Mouse (Mus musculus) right cerebral cortex, postnatal 14 days (tissue): ENCODE results near the gene Cript.
"Not testable (repeated sequence)": the region's sequence is repeated elsewhere in the genome, so short reads cannot be mapped to it uniquely, and the experiment has no call there.

Experiments used
- DNase-seq: peaks from one replicate; pipeline ENCODE4 v3.0.0; 2022

Cript gene

DNA sequence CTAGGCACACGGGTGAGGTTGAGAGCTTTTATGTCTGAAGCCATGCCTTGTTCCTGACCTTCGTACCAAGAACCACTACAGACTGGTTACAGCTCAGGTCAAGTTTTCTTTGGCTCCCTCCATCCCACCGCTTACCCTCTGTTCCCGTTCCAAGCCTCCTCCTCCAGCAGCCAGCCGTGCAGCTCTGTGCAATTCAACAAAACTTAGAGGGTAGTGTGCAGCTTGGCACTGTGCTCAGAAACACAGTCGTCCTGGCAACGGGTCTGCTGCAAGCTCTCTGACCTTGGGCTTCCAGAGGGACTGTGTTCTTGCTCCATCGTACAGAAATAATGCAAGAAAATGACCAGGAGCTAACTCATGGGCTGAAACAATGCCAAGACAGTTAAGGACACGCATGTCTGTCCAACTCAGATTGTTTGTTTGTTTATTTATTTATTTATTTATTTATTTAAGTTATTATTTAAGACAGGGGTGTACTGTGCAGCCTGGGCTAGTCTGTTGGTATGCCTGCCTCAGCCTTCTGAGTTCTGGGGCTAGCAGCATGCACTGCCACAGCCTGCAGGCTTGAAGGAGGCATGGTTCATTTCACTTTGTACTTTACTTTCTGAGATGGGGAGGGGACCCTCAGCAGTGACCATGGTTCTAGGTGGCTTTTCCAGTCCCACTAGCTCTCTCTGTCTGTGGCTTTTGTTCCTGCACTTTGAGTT is 25.3 kb downstream of the Cript start:
- peak; percentile 31 for DNase-seq

DNA sequence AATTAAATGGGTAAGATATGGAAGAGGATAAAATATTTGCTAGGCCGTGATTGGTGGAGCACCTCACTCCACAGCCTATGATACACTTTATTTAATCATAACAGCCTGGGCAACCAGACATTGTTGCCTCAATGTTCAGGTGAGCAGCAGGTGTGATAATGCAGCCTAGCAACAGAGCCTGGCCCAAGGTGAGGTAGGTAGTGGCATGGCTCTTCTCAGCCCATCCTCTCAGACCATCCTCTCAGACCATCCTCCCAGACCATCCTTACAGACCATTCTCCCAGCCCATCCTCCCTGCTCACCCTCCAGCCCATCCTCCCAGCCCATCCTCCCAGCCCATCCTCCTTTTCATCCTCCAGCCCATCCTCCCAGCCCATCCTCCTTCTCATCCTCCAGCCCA is 26.3 kb downstream of the Cript start:
- no peak for DNase-seq

GRCm38 (mm10) chr17:87052432-87052831 is 27.1 kb downstream of the Cript start:
- DNase-seq = no peak

DNA sequence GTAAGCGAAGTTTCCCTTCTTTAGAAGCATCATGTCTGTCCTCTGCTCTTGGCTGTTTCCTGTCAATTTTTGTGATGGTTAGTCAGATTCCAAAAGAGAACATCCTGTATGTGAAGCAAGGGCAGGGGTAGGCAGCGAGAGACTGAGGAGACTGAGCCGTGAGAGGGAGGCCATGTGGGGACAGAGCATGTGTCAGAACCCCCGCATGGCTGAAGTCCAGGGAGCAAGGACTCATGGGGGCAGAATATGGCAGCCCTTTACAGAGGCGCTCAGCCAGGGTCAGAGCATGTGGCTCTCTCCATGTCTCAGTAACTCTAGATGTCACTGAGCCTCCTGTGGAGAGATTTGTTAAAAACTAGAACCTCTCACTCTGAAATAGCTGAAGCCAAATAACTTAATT is 28.6 kb downstream of the Cript start:
- no peak for DNase-seq

- DNase-seq = peak; percentile 54
Observed at GRCm38 (mm10) chr17:87055051-87055459, 29.7 kb downstream of the Cript start.

DNA sequence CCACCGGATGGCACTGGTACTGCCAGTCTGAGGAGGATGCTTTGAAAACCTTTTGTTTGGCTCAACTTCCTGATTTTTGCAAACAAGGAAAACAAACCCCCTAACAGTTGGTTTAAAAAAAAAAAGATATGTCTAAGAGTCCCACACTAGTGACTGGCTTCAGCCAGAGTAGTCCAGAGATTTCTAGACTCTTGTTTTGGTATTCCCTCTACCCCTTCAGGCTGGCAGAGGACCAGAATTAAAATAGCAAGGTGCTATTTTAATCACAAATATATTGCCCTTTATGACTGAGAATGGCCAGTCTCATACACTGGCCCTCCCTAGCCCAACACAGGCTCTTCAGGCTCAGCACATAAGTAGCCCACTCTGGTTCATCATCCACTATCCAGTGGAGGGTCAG is 30.3 kb downstream of the Cript start:
- DNase-seq = no peak

GRCm38 (mm10) chr17:87056761-87057160 is 31.4 kb downstream of the Cript start:
- no peak for DNase-seq

DNA sequence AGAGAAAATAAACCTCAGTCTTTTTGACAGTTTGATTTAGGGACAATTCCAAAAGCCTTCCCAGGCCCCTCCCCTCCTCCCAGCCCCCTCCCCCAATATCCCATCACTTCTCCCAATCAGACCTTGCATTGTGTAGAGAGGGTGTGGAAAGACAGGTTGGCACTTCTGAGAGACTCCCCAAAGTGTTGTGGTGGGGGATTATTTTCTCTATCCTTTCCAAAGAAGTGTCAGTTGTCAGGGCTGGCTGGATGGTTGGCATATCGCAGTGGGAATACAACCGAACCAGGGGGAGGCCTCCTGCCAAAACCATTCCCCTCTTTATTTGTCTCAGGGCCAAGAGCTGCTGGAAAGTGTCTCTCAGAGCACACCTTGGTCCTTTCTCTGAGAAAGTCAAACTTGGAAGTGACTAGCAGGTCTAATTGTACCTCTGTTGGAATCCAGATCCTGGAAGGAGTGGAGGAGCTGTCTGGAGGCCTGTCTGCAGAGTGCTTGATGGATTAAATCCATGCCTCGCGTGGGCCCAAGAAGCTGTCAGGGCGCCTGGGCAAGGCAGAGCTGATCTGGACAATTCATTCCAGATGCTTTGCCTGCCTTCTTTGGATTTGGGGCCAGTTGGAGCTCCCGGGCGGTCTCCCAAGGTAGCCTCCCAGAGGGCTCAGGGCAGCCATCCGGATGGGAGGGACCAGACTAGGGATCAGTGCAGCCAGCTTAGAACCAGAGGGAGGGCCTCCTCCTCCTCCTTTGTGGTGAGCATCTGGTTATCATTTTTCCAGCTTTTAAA is 32.3 kb downstream of the Cript start:
- no peak for DNase-seq

- DNase-seq = no peak
Observed at GRCm38 (mm10) chr17:87062639-87063038, 37.3 kb downstream of the Cript start.

GRCm38 (mm10) chr17:87063461-87063860 is 38.1 kb downstream of the Cript start:
- DNase-seq = no peak

GRCm38 (mm10) chr17:87063969-87064368 is 38.6 kb downstream of the Cript start:
- DNase-seq = no peak

DNA sequence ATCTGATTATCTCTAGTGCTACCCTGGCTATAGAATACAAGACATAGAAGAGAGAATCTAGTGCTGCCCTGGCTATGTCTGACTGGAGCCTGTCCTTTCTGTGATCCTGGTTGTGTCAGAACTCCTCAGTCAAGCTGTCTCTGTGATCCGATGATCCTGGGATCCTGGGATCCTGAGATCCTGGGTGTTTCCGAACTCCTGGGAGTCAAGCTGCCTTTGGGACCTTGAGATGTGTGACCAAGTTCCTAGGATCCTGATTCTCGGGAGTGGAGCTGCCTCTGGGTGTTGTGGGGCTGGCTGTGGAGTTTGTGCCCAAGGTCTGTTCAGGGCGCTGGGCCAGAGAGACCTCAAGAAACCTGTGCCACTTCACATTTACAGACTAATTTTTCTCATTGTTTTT is 43.6 kb downstream of the Cript start:
- DNase-seq = no peak

GRCm38 (mm10) chr17:87072183-87072582 is 46.8 kb downstream of the Cript start:
- DNase-seq = not testable (repeated sequence)

DNA sequence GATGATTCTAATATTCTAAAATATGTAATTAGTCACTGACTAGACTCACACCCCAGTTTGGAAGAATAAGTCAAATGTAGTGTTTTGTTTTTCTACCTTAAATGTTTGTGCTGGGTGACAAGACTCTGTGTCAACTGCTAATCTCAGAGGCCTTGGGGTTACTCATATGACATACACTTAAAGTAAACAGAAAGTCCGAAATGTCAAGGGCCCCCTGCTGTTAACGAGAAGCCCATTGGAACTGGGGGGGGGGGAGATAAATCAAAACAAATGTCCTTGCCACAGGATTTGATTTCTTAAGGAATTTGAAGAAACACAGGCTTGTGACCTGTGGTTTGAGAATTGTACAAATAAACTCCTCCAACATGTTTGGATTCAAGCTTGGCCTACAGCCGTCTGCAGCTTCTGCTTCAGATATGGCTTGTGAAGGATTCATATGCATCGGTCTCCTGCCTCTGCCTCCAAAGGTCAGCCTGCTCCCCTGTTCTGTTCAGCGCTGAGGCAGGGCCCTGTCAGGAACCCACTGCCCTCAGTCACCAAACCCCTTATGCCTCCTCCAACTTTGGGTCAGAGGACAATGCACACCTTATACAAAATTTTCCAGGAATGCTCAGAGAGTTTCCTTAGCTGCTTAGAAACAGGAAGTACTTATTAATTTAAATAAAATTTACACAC is 47.6 kb downstream of the Cript start:
- DNase-seq = no peak

DNA sequence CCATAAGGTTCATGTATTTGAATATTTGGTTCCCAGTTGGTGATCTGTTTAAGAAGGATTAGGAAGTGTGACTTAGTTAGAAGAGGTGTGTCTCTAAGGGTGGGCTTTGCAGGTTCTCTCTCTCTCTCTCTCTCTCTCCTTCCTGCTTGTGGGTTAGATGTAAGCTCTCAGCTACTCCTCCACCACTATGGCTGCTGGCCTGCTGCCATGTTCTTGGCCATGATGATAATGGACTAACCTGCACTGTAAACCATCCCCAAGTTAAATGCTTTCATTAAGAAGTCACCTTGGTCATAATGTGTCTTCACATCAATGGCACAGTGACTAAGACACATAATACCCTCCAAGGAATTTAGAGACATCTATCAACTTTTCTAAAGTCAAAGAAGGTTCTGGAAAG is 48.1 kb downstream of the Cript start:
- DNase-seq = no peak

GRCm38 (mm10) chr17:87078217-87078616 is 52.9 kb downstream of the Cript start:
- DNase-seq = not testable (repeated sequence)

DNA sequence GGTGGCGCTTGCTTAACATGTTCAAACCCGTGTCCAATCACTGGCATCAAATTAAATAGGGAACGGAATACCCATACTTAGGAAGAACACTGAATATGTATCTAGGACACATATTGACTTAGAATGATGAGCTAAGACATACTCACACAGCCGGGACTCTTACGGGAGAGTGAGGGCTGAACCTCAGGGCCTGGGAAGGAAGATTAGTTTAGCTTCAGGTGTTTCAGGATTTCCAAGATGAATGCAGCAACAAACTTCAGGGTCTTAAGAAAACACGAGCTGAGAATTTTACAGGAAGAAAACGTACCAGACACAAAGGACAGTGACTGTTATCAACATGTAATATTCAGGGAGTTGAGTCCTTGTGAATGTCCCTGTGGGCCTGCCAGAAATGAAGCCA is 55.4 kb downstream of the Cript start:
- no peak for DNase-seq

- no peak for DNase-seq
Observed at GRCm38 (mm10) chr17:87082547-87082946, 57.2 kb downstream of the Cript start.

- no peak for DNase-seq
Observed at GRCm38 (mm10) chr17:87083671-87084070, 58.3 kb downstream of the Cript start.
